Mouse (Mus musculus) embryonic facial prominence, embryonic 15.5 days (tissue): ENCODE results near the gene Csf1. TPM values are rescaled to one million over a fixed set of nuclear protein-coding genes. Genes with fewer than 3 reads are reported as not detected.

Experiments
- ATAC-seq: fragments of 200-750 bp; cut with Nextera tagmentation; 2 replicates; pipeline ENCODE4 v1.8.0; 2017; ENCODE audit warnings: low read depth, moderate TSS enrichment; ENCODE audit not compliant: insufficient number of reproducible peaks, low FRiP score, low TSS enrichment
- H3K27ac ChIP-seq: fragments of 300-500 bp; sonication (generic); replicated peaks from 2 replicates; pipeline ENCODE4 v1.5.1; 2015; ENCODE audit warnings: mild to moderate bottlenecking, inconsistent platforms
- H3K27me3 ChIP-seq: fragments of 300-500 bp; sonication (generic); 2 replicates; pipeline ENCODE4 v1.6.1; 2015; ENCODE audit warnings: inconsistent platforms
- H3K36me3 ChIP-seq: fragments of 300-500 bp; sonication (generic); 2 replicates; pipeline ENCODE4 v1.6.1; 2015; ENCODE audit warnings: mild to moderate bottlenecking, inconsistent platforms
- H3K4me1 ChIP-seq: fragments of 300-500 bp; sonication (generic); 2 replicates; pipeline ENCODE4 v1.6.1; 2015; ENCODE audit warnings: inconsistent platforms
- H3K4me2 ChIP-seq: fragments of 300-500 bp; sonication (generic); replicated peaks from 2 replicates; pipeline ENCODE4 v1.6.1; 2015; ENCODE audit warnings: mild to moderate bottlenecking, inconsistent platforms
- H3K4me3 ChIP-seq: fragments of 300-500 bp; sonication (generic); replicated peaks from 2 replicates; pipeline ENCODE4 v1.5.1; 2015; ENCODE audit warnings: mild to moderate bottlenecking, inconsistent platforms
- H3K9ac ChIP-seq: fragments of 300-500 bp; sonication (generic); 2 replicates; pipeline ENCODE4 v1.6.1; 2015; ENCODE audit warnings: inconsistent platforms
- H3K9me3 ChIP-seq: fragments of 300-500 bp; sonication (generic); replicated peaks from 2 replicates; pipeline ENCODE4 v1.6.1; 2016; ENCODE audit warnings: inconsistent platforms
- WGBS: fragments of 180-500 bp; shearing (Covaris S2); methylation state at CpG from one replicate; pipeline ENCODE4 v1.1.7; 2015; 5-methylcytosine and 5-hydroxymethylcytosine counted together
- polyA plus RNA-seq: library from polyadenylated mRNA; unstranded; fragments of >200 nt; fragmentation: Nextera tagmentation; extraction: Ambion mirVana; gene quantifications from 2 replicates; pipeline ENCODE4 v1.2.1, GENCODE M21; 2015

The Csf1 gene
- polyA plus RNA-seq, result 18.0 and 18.5 TPM in 2 replicates

DNA sequence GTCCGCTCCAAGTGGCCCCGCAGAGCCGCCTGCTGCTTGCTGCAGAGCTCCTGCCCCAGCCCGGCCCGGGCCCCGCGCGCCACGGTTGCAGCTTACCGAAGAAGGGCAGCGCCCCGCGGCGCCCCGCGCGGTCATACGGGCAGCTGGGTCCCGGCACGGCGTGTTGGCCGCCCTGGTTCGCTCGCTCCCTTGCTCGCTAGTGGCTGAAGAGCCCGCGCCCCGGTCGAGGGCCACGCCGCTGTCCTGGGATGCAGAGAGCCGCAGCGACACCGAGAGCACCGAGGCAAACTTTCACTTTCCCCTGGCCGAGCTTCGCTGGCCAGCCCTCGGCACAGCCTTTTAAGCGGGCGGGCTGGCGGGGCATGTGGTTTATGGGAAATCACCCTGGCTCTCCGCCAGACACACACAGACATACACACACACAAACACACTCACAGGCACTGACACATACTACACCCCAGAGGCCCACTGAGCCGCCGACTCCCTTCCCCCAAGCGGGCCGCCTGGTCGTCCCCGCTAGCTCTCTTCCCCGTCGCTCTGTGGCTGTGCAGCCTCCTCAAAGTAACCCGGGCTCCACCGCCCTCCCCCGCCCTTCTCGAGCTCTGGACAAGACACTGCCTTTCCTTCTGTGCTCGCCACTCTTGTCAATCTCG is at the start of gene Csf1:
Gene Csf1, minus strand, starts transcription at position 541 of the 653 bp plus-strand sequence.
- H3K4me2 ChIP-seq, result peak within 1 kb of the TSS; percentile 70

GRCm38 (mm10) chr3:107808013-107808750 is 47.9 kb upstream of the Csf1 start:
- no peak for ATAC-seq
- H3K4me3 ChIP-seq, result no peak overlapping the region
- no peaks in the 10 kb centered on the region for H3K27me3 ChIP-seq
- peaks cover 23% of the 10 kb centered on the region for H3K4me1 ChIP-seq
- H3K9me3 ChIP-seq, result no peaks in the 10 kb centered on the region
- H3K27ac ChIP-seq, result peak overlapping the region; percentile 41; the same call in 1 of the 2 replicates
- H3K36me3 ChIP-seq, result no peaks in the 10 kb centered on the region
- WGBS, result 35% methylated on average over 14 of the region's 14 CpGs
- no peak overlapping the region; the same call in 1 of the 2 replicates for H3K4me2 ChIP-seq
- no peak overlapping the region for H3K9ac ChIP-seq

More for the DNA sequence above, at the start of gene Csf1:
- under 1% methylated on average over 53 of the region's 56 CpGs for WGBS
- H3K27ac ChIP-seq, result peak within 1 kb of the TSS; percentile 87
- H3K9ac ChIP-seq, result peak within 1 kb of the TSS; percentile 87
- peak; percentile 86 for ATAC-seq
- H3K27me3 ChIP-seq, result no peaks in the 10 kb centered on the region
- H3K4me1 ChIP-seq, result peaks cover 36% of the 10 kb centered on the region
- no peaks in the 10 kb centered on the region for H3K9me3 ChIP-seq
- H3K36me3 ChIP-seq, result 0 out of 2 replicates have a peak, but pooled peaks cover under 1% of the 10 kb centered on the region
- H3K4me3 ChIP-seq, result peak within 1 kb of the TSS; percentile 69

- Histone ChIP-seq H3K36me3 (no peaks in the 10 kb centered on the region), H3K4me2 (no peak overlapping the region), H3K4me3 (no peak overlapping the region), H3K9ac (no peak overlapping the region), H3K27me3 (no peaks in the 10 kb centered on the region), H3K27ac (peak overlapping the region; percentile 41; the same call in 1 of the 2 replicates), H3K4me1 (peaks cover 23% of the 10 kb centered on the region), H3K9me3 (no peaks in the 10 kb centered on the region)
- ATAC-seq, result no peak
- 44% methylated on average over 6 of the region's 6 CpGs for WGBS
Observed at GRCm38 (mm10) chr3:107807386-107807974, 47.2 kb upstream of the Csf1 start.

GRCm38 (mm10) chr3:107806916-107807315 is 46.6 kb upstream of the Csf1 start:
- no peaks in the 10 kb centered on the region for H3K27me3 ChIP-seq
- no peak overlapping the region for H3K9ac ChIP-seq
- H3K4me3 ChIP-seq, result no peak overlapping the region
- no peak overlapping the region for H3K27ac ChIP-seq
- ATAC-seq, result no peak
- H3K4me2 ChIP-seq, result no peak overlapping the region
- H3K9me3 ChIP-seq, result no peaks in the 10 kb centered on the region
- no peaks in the 10 kb centered on the region for H3K36me3 ChIP-seq
- WGBS, result 67% methylated on average over 1 of the region's 1 CpGs
- peaks cover 23% of the 10 kb centered on the region for H3K4me1 ChIP-seq

DNA sequence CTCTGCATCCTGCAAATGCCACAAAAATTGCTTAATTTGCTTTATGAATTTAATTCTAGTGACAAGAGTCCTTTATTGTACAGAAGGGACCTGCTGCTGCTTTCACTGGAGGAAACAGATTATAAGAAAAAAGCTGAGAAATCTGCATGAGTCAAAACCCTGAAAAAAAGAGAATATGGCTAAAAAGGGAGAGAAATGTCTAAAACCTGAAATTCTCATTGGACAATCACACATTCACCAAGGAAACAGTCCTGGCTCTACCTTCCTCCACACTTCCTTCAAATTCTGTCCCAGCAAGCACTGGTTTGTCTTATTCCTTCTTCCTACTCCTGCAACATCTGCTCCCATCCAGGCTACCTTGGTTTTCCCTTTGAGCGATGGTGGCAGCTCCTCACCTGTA is 44.5 kb upstream of the Csf1 start:
- Histone ChIP-seq H3K27ac (no peak overlapping the region), H3K4me1 (peaks cover 20% of the 10 kb centered on the region), H3K36me3 (no peaks in the 10 kb centered on the region), H3K9ac (no peak overlapping the region), H3K4me2 (no peak overlapping the region), H3K4me3 (no peak overlapping the region), H3K27me3 (no peaks in the 10 kb centered on the region), H3K9me3 (no peaks in the 10 kb centered on the region)
- WGBS, result 89% methylated on average over 1 of the region's 1 CpGs
- no peak for ATAC-seq

DNA sequence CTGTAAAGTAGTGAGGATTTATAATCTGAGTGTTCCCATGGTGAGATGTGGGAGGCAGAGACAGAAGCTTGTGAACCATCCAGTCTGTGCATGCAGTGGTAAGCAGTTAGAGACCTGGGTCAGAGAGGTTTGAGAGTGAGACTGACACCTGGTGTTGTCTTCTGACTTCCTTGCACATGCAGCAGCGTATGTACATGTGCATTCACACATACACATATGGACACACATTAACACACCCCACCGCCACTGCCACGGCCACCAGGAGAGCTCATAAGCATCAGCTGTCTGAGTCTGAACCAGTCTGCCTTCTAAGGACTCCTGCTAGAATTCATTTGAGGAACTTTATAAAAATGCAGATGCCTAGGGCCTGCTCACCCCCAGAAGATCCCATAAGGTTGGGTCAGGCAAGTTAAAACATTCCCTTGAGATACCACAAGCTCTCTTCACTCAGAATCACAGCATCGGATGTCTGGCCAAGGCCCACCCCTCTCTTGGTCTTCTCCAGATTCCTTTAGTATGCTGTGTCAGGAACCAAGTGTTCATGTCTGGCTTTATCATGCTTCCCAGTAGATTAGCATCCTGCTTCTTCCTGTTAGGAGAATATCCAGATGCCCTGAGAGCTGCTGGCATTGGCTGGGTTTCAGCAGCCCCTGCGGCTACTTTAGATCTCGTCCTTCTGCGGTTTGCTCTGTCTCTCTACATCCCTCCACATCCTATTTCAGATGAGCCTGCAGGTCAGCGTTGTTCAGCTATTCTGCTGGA is 42.1 kb upstream of the Csf1 start:
- ATAC-seq, result no peak

DNA sequence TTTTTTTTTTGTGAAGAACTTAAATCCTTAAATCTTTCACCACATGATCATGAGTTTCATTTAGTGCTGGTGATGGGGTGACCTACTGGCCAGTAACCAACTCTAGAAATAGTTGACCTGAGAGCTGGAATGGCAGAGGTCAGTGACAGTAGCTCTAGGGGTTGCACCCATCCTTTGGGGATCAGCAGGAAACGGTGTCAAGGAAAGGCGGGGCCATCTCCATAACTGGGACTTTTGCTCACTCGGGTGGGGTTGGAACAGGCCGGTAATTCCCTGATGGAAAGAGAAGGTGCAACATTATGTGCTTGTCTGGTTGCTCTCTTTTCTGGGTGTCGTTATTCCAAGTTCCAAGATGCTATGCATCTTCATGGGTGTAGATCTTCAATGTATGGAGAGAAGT is 38.7 kb upstream of the Csf1 start:
- 89% methylated on average over 5 of the region's 5 CpGs for WGBS
- H3K4me1 ChIP-seq, result peaks cover 2% of the 10 kb centered on the region
- no peaks in the 10 kb centered on the region for H3K36me3 ChIP-seq
- no peaks in the 10 kb centered on the region for H3K9me3 ChIP-seq
- H3K4me3 ChIP-seq, result no peak overlapping the region
- no peak for ATAC-seq
- no peak overlapping the region for H3K4me2 ChIP-seq
- H3K27me3 ChIP-seq, result no peaks in the 10 kb centered on the region
- H3K9ac ChIP-seq, result no peak overlapping the region
- H3K27ac ChIP-seq, result no peak overlapping the region

More for the DNA sequence above, 42.1 kb upstream of the Csf1 start:
- no peak overlapping the region for H3K9ac ChIP-seq
- H3K27ac ChIP-seq, result no peak overlapping the region
- H3K4me2 ChIP-seq, result no peak overlapping the region
- no peaks in the 10 kb centered on the region for H3K27me3 ChIP-seq
- 70% methylated on average over 8 of the region's 8 CpGs for WGBS
- H3K4me3 ChIP-seq, result no peak overlapping the region
- H3K9me3 ChIP-seq, result no peaks in the 10 kb centered on the region
- H3K36me3 ChIP-seq, result no peaks in the 10 kb centered on the region
- H3K4me1 ChIP-seq, result peaks cover 2% of the 10 kb centered on the region; the same call in 1 of the 2 replicates

- no peak overlapping the region for H3K27ac ChIP-seq
- ATAC-seq, result no peak
- no peaks in the 10 kb centered on the region for H3K9me3 ChIP-seq
- no peak overlapping the region for H3K4me2 ChIP-seq
- no peak overlapping the region for H3K4me3 ChIP-seq
- no peaks in the 10 kb centered on the region for H3K36me3 ChIP-seq
- peaks cover 21% of the 10 kb centered on the region for H3K4me1 ChIP-seq
- H3K9ac ChIP-seq, result no peak overlapping the region
- H3K27me3 ChIP-seq, result no peaks in the 10 kb centered on the region
- 51% methylated on average over 8 of the region's 8 CpGs for WGBS
Observed at GRCm38 (mm10) chr3:107796191-107796983, 36.1 kb upstream of the Csf1 start.

- H3K9me3 ChIP-seq, result no peaks in the 10 kb centered on the region
- no peak overlapping the region for H3K4me3 ChIP-seq
- no peak overlapping the region for H3K4me2 ChIP-seq
- no peaks in the 10 kb centered on the region for H3K36me3 ChIP-seq
- H3K4me1 ChIP-seq, result peaks cover 25% of the 10 kb centered on the region
- H3K9ac ChIP-seq, result no peak overlapping the region
- H3K27me3 ChIP-seq, result no peaks in the 10 kb centered on the region
- no peak overlapping the region for H3K27ac ChIP-seq
- WGBS, result 88% methylated on average over 3 of the region's 3 CpGs
- ATAC-seq, result no peak
Observed at GRCm38 (mm10) chr3:107794890-107795289, 34.6 kb upstream of the Csf1 start.
